Mouse (Mus musculus): ENCODE measurements around the gene Llgl2. TPM values are rescaled to one million over a fixed set of nuclear protein-coding genes. Genes with fewer than 3 reads are reported as not detected.
A peak's percentile ranks its signal among the peaks of the same experiment; 100 is the strongest.

The Llgl2 gene
- total and polyA plus RNA-seq, 2 experiments from 2014 or later: 14.1 to 49.8 TPM

- ATAC-seq (ENCODE audit: insufficient read depth, low read depth): no peak
- DNase-seq (ENCODE audit: low spot score): no peak
- no peaks in the 10 kb centered on the region for H3K9me3 ChIP-seq (replicated peaks; ENCODE audit: control insufficient read depth, low read length)
- no peak overlapping the region for H3K4me3 ChIP-seq (ENCODE audit: low read depth, low read length)
- H3K36me3 ChIP-seq (replicated peaks; ENCODE audit: control insufficient read depth, insufficient read depth, low read length): peaks cover 21% of the 10 kb centered on the region
- no peak overlapping the region for H3K27ac ChIP-seq (ENCODE audit: low read depth)
- WGBS: 46% methylated on average over 13 of the region's 13 CpGs
- no peak for TF ChIP-seq CTCF (IDR thresholded peaks at IDR 0.05; ENCODE audit: low read depth)
- TF ChIP-seq EP300 (IDR thresholded peaks at IDR 0.05; ENCODE audit: low read depth): no peak
- peaks cover 31% of the 10 kb centered on the region for H3K27me3 ChIP-seq (ENCODE audit: control insufficient read depth, insufficient read depth, low read length)
- peaks cover 5% of the 10 kb centered on the region for H3K4me1 ChIP-seq (ENCODE audit: control insufficient read depth, insufficient read depth)
- no peak overlapping the region for H3K9ac ChIP-seq (replicated peaks; ENCODE audit: low read depth, low read length)
- no peak overlapping the region for H3K4me2 ChIP-seq (ENCODE audit: low read depth, low read length)
Observed at GRCm38 (mm10) chr11:115857936-115858335, 34.1 kb downstream of the Llgl2 start.

- Histone ChIP-seq H3K27ac (ENCODE audit: low read depth) (no peak within 1 kb of the TSS), H3K4me1 (ENCODE audit: control insufficient read depth, insufficient read depth) (peaks cover 5% of the 10 kb centered on the region), H3K36me3 (replicated peaks; ENCODE audit: control insufficient read depth, insufficient read depth, low read length) (peaks cover 17% of the 10 kb centered on the region; the same call in 1 of the 2 replicates), H3K27me3 (ENCODE audit: control insufficient read depth, insufficient read depth, low read length) (peaks cover 31% of the 10 kb centered on the region), H3K4me2 (ENCODE audit: low read depth, low read length) (peak within 1 kb of the TSS; percentile 68), H3K9ac (replicated peaks; ENCODE audit: low read depth, low read length) (peak within 1 kb of the TSS; percentile 5; the same call in 1 of the 2 replicates), H3K4me3 (ENCODE audit: low read depth, low read length) (peak within 1 kb of the TSS; percentile 42), H3K9me3 (replicated peaks; ENCODE audit: control insufficient read depth, low read length) (no peaks in the 10 kb centered on the region)
- TF ChIP-seq EP300 (IDR thresholded peaks at IDR 0.05; ENCODE audit: low read depth): no peak
- no peak for TF ChIP-seq CTCF (IDR thresholded peaks at IDR 0.05; ENCODE audit: low read depth)
- DNase-seq (ENCODE audit: low spot score) (no peak), ATAC-seq (ENCODE audit: insufficient read depth, low read depth) (no peak)
- WGBS: 17% methylated on average over 27 of the region's 27 CpGs
Observed at GRCm38 (mm10) chr11:115858354-115858753, 34.5 kb downstream of the Llgl2 start, which contains the start of gene Myo15b. Gene Myo15b, plus strand, starts transcription at chr11:115858406.

DNA sequence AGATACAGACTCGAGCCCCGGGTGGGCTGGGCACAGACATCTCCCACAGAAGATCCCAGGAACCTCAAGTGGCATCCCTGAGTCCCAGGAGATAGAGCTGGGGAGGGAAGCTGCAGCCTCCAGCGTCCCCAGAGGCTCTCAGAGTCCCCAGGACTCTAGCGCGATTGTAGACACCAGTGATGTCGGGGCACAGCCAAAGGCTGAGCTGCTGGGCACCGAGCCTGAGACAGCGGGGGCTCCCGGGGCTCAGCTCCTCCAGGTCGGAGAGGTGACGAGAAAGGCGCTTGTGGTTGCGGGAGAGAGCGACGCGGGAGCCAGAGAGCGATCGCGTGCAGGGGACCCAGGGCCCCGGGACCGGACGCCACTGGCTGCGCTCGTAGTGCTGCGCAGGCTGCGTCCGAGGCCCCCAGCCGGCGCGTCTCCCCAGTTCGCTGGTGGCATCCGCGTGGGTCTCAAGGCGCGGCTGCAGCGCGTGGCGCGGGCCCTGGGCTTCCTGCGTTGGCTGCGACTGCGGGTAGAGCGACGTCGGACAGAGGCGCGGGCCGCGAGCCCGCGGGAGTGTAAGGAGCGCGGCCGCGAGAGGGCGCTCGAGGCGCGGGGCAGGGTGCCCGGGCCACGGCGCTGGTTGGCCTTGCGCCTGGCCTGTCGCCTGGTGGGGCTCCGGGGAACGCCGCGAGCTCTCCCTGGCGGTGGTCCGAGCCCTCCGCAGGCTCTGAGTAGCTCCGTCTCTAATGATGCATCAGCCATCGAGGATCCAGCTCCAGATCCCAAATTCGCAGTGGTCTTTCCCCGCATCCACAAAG lies 35.5 kb downstream of the Llgl2 start:
- H3K27me3 ChIP-seq (ENCODE audit: control insufficient read depth, insufficient read depth, low read length): peaks cover 31% of the 10 kb centered on the region
- DNase-seq (ENCODE audit: low spot score): peak; percentile 85
- H3K27ac ChIP-seq (ENCODE audit: low read depth): no peak overlapping the region
- peak overlapping the region; percentile 68 for H3K4me2 ChIP-seq (ENCODE audit: low read depth, low read length)
- H3K4me3 ChIP-seq (ENCODE audit: low read depth, low read length): peak overlapping the region; percentile 42
- H3K9me3 ChIP-seq (replicated peaks; ENCODE audit: control insufficient read depth, low read length): no peaks in the 10 kb centered on the region
- TF ChIP-seq EP300 (IDR thresholded peaks at IDR 0.05; ENCODE audit: low read depth): no peak
- TF ChIP-seq CTCF (IDR thresholded peaks at IDR 0.05; ENCODE audit: low read depth): peak; percentile 75
- 3% methylated on average over 56 of the region's 75 CpGs for WGBS
- H3K36me3 ChIP-seq (replicated peaks; ENCODE audit: control insufficient read depth, insufficient read depth, low read length): 0 out of 2 replicates have a peak, but pooled peaks cover 9% of the 10 kb centered on the region
- peaks cover 5% of the 10 kb centered on the region for H3K4me1 ChIP-seq (ENCODE audit: control insufficient read depth, insufficient read depth)
- ATAC-seq (ENCODE audit: insufficient read depth, low read depth): peak; percentile 94
- H3K9ac ChIP-seq (replicated peaks; ENCODE audit: low read depth, low read length): peak overlapping the region; percentile 5; the same call in 1 of the 2 replicates

GRCm38 (mm10) chr11:115863895-115864294 lies 40.0 kb downstream of the Llgl2 start:
- ATAC-seq (ENCODE audit: insufficient read depth, low read depth) (no peak), DNase-seq (ENCODE audit: low spot score) (no peak)
- Histone ChIP-seq H3K27me3 (ENCODE audit: control insufficient read depth, insufficient read depth, low read length) (peaks cover 16% of the 10 kb centered on the region), H3K4me2 (ENCODE audit: low read depth, low read length) (no peak overlapping the region), H3K9me3 (replicated peaks; ENCODE audit: control insufficient read depth, low read length) (no peaks in the 10 kb centered on the region), H3K4me1 (ENCODE audit: control insufficient read depth, insufficient read depth) (no peaks in the 10 kb centered on the region; the same call in 1 of the 2 replicates), H3K9ac (replicated peaks; ENCODE audit: low read depth, low read length) (no peak overlapping the region), H3K36me3 (replicated peaks; ENCODE audit: control insufficient read depth, insufficient read depth, low read length) (no peaks in the 10 kb centered on the region), H3K4me3 (ENCODE audit: low read depth, low read length) (no peak overlapping the region), H3K27ac (ENCODE audit: low read depth) (no peak overlapping the region)
- 79% methylated on average over 8 of the region's 8 CpGs for WGBS
- TF ChIP-seq CTCF (IDR thresholded peaks at IDR 0.05; ENCODE audit: low read depth) (no peak), EP300 (IDR thresholded peaks at IDR 0.05; ENCODE audit: low read depth) (no peak)

DNA sequence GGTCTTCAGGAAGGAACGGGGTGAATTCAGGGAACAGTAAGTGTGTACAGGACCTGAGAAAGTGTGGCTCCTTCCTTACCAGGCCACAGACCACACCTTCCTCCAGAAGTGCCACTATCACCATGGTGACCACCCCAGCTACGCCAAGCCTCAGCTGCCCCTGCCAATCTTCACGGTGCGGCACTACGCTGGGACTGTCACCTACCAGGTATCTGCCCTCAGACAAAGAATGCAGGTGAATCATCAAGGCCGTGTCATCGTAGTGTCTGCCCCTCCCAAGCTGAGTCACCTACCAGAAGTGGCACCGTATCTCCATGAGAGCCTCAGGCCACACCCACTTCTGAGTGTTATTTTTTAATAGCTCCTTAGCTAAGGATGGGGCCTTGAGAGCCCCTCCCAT lies 45.5 kb downstream of the Llgl2 start:
- DNase-seq (ENCODE audit: low spot score): peak; percentile 38
- ATAC-seq (ENCODE audit: insufficient read depth, low read depth): no peak; the same call in 1 of the 2 replicates
- Histone ChIP-seq H3K27me3 (ENCODE audit: control insufficient read depth, insufficient read depth, low read length) (no peaks in the 10 kb centered on the region), H3K4me1 (ENCODE audit: control insufficient read depth, insufficient read depth) (0 out of 2 replicates have a peak, but pooled peaks cover 6% of the 10 kb centered on the region), H3K4me2 (ENCODE audit: low read depth, low read length) (no peak overlapping the region), H3K4me3 (ENCODE audit: low read depth, low read length) (no peak overlapping the region), H3K9ac (replicated peaks; ENCODE audit: low read depth, low read length) (no peak overlapping the region), H3K27ac (ENCODE audit: low read depth) (no peak overlapping the region), H3K36me3 (replicated peaks; ENCODE audit: control insufficient read depth, insufficient read depth, low read length) (no peaks in the 10 kb centered on the region), H3K9me3 (replicated peaks; ENCODE audit: control insufficient read depth, low read length) (no peaks in the 10 kb centered on the region)
- whole genome bisulfite sequencing: 59% methylated on average over 8 of the region's 8 CpGs
- TF ChIP-seq CTCF (IDR thresholded peaks at IDR 0.05; ENCODE audit: low read depth) (no peak), EP300 (IDR thresholded peaks at IDR 0.05; ENCODE audit: low read depth) (no peak)
